Comparison of ENCODE assay signal across 10 mouse cellular contexts in the genomic region with DNA sequence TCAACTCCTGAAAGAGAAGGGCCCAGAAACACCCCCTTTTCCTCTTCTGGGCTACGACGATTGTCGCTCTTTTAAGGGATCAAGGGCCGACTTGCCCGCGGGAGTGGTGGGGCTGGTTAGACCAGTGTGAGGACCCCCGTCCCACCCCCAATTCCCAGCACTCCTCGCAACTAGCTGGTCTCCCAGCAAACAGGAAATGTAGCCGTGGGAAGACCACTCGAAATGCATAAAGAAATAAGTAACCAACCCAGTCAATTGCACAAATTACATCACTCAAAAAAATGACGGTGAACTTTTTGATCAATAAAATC. TPM values are rescaled to one million over a fixed set of nuclear protein-coding genes. Genes with fewer than 3 reads are reported as not detected.
A peak's percentile ranks its signal among the peaks of the same experiment; 100 is the strongest.
DNase-seq lines count a peak whose midpoint lies in the region; ATAC-seq and TF ChIP-seq lines count a peak whose summit lies in the region.
"Had no signal": no experiment of that assay in that cellular context is flagged by ENCODE, and none has a peak within 500 bp of the region (broad histone marks: within the 10 kb centered on the region; RNA-seq: fewer than 3 reads in every experiment).

No protein-coding gene starts in this region.

- H3K9ac ChIP-seq in heart, embryonic 12.5 days: no peak overlapping the region
- H3K9ac ChIP-seq in lung, postnatal 0 days (replicated peaks; ENCODE audit: low read depth): no peak overlapping the region
- 0 out of 2 replicates have a peak overlapping the region, but pooled peaks have one; percentile 19 for H3K9ac ChIP-seq in limb, embryonic 12.5 days (replicated peaks)

- H3K4me1 ChIP-seq in heart, embryonic 12.5 days (replicated peaks): peaks cover 18% of the 10 kb centered on the region
- H3K4me1 ChIP-seq in lung, postnatal 0 days (ENCODE audit: insufficient read depth, low read depth, low read length): peaks cover 5% of the 10 kb centered on the region; the same call in 1 of the 2 replicates
- H3K4me1 ChIP-seq in limb, embryonic 12.5 days (replicated peaks): peaks cover 11% of the 10 kb centered on the region

- intact Hi-C loops in heart, postnatal 14 days (cut with DNase I): no loop called here
- intact Hi-C loops in left cerebral cortex, adult 2 months (cut with DNase I): no loop called here

- TF ChIP-seq EP300 in lung, postnatal 0 days (IDR thresholded peaks at IDR 0.05): no peak

- ATAC-seq in heart, embryonic 12.5 days (ENCODE audit: insufficient number of reproducible peaks, low FRiP score): no peak
- 0 out of 2 replicates have a peak, but pooled peaks have one; percentile 2 for ATAC-seq in lung, postnatal 0 days
- peak; percentile 23; the same call in 1 of the 2 replicates for ATAC-seq in limb, embryonic 12.5 days (ENCODE audit: insufficient number of reproducible peaks, insufficient read depth, low FRiP score, low TSS enrichment, low read depth)
- no peak for ATAC-seq in cerebellum, adult (ENCODE audit: insufficient number of reproducible peaks, low FRiP score, low TSS enrichment)

- H3K27ac ChIP-seq in heart, embryonic 12.5 days (ENCODE audit: poor library complexity, severe bottlenecking): no peak overlapping the region
- no peak overlapping the region for H3K27ac ChIP-seq in lung, postnatal 0 days (ENCODE audit: low read length)
- no peak overlapping the region for H3K27ac ChIP-seq in limb, embryonic 12.5 days
- H3K27ac ChIP-seq in left cerebral cortex, adult 2 months: no peak overlapping the region

- H3K4me2 ChIP-seq in heart, embryonic 12.5 days: peak overlapping the region; percentile 67
- H3K4me2 ChIP-seq in lung, postnatal 0 days (replicated peaks; ENCODE audit: low read depth, low read length): peak overlapping the region; percentile 27
- H3K4me2 ChIP-seq in limb, embryonic 12.5 days: peak overlapping the region; percentile 59

- H3K4me3 ChIP-seq in heart, embryonic 12.5 days: peak overlapping the region; percentile 35
- peak overlapping the region; percentile 1; the same call in 1 of the 2 replicates for H3K4me3 ChIP-seq in lung, postnatal 0 days (ENCODE audit: low read depth, low read length)
- peak overlapping the region; percentile 32 for H3K4me3 ChIP-seq in limb, embryonic 12.5 days (replicated peaks)
- H3K4me3 ChIP-seq in left cerebral cortex, adult 2 months: no peak overlapping the region

- peaks cover 35% of the 10 kb centered on the region for H3K27me3 ChIP-seq in heart, embryonic 12.5 days (replicated peaks)
- peaks cover 33% of the 10 kb centered on the region for H3K27me3 ChIP-seq in lung, postnatal 0 days (replicated peaks; ENCODE audit: insufficient read depth, low read length)
- H3K27me3 ChIP-seq in limb, embryonic 12.5 days: peaks cover 52% of the 10 kb centered on the region

- H3K36me3 ChIP-seq in heart, embryonic 12.5 days: no peaks in the 10 kb centered on the region
- H3K36me3 ChIP-seq in lung, postnatal 0 days (ENCODE audit: insufficient read depth, low read length): no peaks in the 10 kb centered on the region
- no peaks in the 10 kb centered on the region for H3K36me3 ChIP-seq in limb, embryonic 12.5 days

- no peaks in the 10 kb centered on the region for H3K9me3 ChIP-seq in heart, embryonic 12.5 days (replicated peaks)
- H3K9me3 ChIP-seq in lung, postnatal 0 days (ENCODE audit: low read length): no peaks in the 10 kb centered on the region
- no peaks in the 10 kb centered on the region for H3K9me3 ChIP-seq in limb, embryonic 12.5 days

- TF ChIP-seq CTCF in lung, postnatal 0 days (IDR thresholded peaks at IDR 0.05): no peak
- TF ChIP-seq CTCF in left cerebral cortex, adult 2 months (IDR thresholded peaks at IDR 0.05): no peak

- WGBS in heart, embryonic 12.5 days: under 1% methylated on average over 11 of the region's 11 CpGs
- WGBS in lung, postnatal 0 days: 1% methylated on average over 11 of the region's 11 CpGs
- under 1% methylated on average over 11 of the region's 11 CpGs for WGBS in limb, embryonic 12.5 days

- no peak for DNase-seq in heart, postnatal 14 days
- no peak for DNase-seq in lung, postnatal 0 days (ENCODE audit: low spot score)
- DNase-seq in lung, postnatal 10 days: no peak
- no peak for DNase-seq in kidney, adult 9 months
- no peak for DNase-seq in left cerebral cortex, adult 2 months (ENCODE audit: extremely low spot score in 1 of 2, low spot score in 2 of 2)
- DNase-seq: gastrocnemius, postnatal 36 days; lung, postnatal 36 days had no signal

RNA-seq across cellular contexts. Expression of gene Isl1, which starts 15.4 kb away (rescaled TPM):
- 5.2 and 5.8 TPM in 2 replicates for polyA plus RNA-seq in heart, embryonic 12.5 days (2016; fragmentation: Nextera tagmentation; extraction: Ambion mirVana)
- under 1 TPM; 0.22 to 0.38 TPM for total RNA-seq in heart, postnatal 14 days (2021)
- 0.29 and 0.57 TPM in 2 replicates for polyA plus RNA-seq in lung, postnatal 0 days (2015; fragmentation: Nextera tagmentation; extraction: Ambion mirVana)
- 8.9 and 16.7 TPM in 2 replicates for polyA plus RNA-seq in limb, embryonic 12.5 days (2016; fragmentation: Nextera tagmentation; extraction: Ambion mirVana)
- 1 to 10 TPM in 1 of 2 experiments, under 1 TPM in 1; 0.84 to 2.4 TPM for total RNA-seq in left cerebral cortex, adult 2 months (2021)

Comparison
In these comparisons a context has a peak if more than half of its experiments do, and no peak if none do; other contexts are left out.
1. ATAC-seq: peak in lung, postnatal 0 days (single experiment) and limb, embryonic 12.5 days (single experiment); none in heart, embryonic 12.5 days (single experiment) and cerebellum, adult (single experiment).
2. Peak in every context shown above with its lines, with median percentiles within 50 percentile points of each other: H3K4me2 ChIP-seq.